Mouse (Mus musculus) adrenal gland (tissue): ENCODE data around the gene Krtdap.
"Not testable (repeated sequence)": the region's sequence is repeated elsewhere in the genome, so short reads cannot be mapped to it uniquely, and the experiment has no call there.

Source experiments
- intact Hi-C: fragments of 180-260 bp; cut with DNase I; formaldehyde crosslinking; loops from one replicate; pipeline ENCODE4 v1.15.1; 2025

The Krtdap gene

DNA sequence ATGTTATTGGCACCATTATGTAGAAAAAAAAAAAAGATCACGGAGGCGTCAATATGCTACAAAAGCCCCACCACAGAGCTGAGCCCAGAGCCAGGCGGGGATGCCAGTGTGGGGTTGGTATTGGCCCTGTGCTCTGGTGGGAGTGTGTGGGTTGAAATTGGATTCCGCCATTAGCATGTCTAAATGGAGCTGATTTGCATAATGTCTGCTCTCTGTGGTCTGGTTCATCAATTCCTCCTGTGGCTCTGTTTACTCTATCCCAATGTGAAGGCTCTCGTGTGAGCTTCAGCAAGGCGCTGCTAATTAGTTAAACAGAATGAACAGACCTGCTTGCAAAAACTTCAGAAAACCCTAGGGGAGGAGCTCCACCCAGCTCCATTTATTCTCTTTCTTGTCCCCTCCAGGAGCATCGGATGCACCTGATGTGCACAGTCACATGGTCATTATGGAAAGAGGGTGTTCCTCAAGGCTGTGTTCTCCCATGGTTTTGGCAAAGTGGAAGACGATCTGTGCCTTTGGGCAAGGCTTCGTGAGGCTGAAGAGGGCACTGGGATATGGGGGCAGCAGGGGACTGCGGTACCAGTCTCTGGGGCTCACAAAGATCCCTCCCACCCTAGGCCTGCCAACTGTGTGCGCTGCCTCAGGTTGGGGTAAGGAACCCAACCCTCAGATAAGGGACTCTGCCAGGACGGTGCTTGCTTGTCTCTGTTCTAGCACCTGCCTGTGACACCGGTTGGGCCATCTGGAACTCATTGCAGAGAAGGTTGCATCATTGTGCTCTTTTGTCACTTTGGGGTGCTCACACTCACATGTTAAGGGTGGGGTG lies 1.8 kb upstream of the Krtdap start:
- intact Hi-C loops = no loop called here

DNA sequence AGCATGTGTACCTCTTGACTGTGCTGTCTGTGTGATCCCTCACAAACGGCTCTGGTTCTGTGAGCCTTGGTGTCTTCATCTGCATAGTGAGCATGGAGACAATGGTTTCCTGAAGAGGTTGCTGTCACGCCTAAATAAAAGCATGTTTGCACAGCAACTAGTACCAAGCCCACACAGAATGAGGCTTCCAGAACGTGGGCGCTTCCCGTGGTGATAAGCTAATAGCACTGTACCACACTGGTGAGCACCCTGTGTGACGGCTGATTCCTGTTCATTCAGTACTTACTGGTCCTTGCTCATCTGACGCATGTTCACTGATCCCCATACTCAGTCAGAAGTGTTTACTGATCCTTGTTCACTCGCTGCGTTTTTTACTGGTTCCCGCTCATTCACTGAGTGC lies 2.4 kb downstream of the Krtdap start:
- intact Hi-C loops = no loop called here

GRCm38 (mm10) chr7:30791921-30792320 lies 4.2 kb downstream of the Krtdap start:
- intact Hi-C loops = no loop called here

- intact Hi-C loops = no loop called here
Observed at GRCm38 (mm10) chr7:30794921-30795320, 7.2 kb downstream of the Krtdap start.

- intact Hi-C loops = no loop called here
Observed at GRCm38 (mm10) chr7:30796790-30797189, 9.1 kb downstream of the Krtdap start.

DNA sequence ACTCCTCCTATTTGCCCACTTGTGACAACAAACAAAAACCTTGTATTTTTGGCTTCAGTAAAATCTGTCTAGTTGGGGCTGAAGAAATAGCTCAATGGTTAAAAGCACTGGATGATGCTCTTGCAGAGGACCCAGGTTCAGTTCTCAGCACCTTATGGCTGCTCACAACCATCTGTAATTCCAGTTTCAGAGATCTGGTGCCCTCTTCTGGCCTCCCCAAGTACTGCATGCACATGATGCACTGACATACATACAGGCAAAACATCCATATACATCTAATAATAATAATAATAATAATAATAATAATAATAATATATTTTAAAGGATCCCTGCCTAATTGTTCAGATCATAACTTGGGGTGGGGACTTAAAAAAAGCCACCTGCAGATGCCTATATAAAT lies 13.0 kb downstream of the Krtdap start:
- intact Hi-C loops = no loop called here

DNA sequence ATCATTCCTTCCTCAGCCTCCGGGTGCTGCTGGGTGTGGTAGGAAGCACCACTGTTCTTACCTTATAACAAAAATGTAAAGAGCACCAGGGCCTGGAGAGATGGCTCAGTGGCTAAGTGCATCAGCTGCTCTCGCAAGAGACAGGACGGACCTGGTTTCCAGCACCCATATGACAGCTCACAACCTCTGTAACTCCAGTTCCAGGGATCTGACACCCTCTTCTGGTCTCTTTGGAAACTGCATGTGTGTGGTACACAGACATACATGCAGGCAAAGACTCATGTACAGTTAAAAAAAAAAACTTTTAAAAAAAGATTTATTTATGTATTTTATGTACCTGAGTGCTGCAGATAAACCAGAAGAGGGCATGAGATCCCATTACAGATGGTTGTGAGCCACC lies 15.6 kb downstream of the Krtdap start:
- intact Hi-C loops = no loop called here

- intact Hi-C loops = no loop called here
Observed at GRCm38 (mm10) chr7:30804026-30804715, 16.5 kb downstream of the Krtdap start.

DNA sequence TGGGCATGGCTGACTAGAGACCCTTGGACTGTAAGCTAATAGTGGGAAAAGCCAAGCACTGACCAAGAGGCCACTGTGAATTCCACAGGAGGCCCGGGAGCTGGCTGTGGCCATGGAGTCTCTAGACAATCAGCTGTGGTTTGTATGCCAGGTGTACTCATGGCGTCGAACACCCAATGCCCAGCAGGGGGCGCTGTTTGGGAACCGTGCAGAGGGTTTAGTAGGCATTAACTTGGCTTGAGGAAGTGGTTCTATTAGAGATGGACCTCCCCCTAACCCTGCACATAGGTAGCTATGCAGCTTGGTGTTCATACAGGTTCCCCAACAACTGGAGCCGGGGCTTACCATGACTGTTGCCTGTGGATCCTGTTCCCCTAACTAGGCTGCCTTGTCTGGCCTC lies 18.2 kb downstream of the Krtdap start:
- intact Hi-C loops = loop anchor here (2.0 kb wide), 1 partner anchor 53 kb away; no protein-coding TSS in a partner anchor

GRCm38 (mm10) chr7:30810319-30810718 lies 22.6 kb downstream of the Krtdap start:
- intact Hi-C loops = no loop called here

GRCm38 (mm10) chr7:30811757-30812290 lies 24.1 kb downstream of the Krtdap start:
- intact Hi-C loops = no loop called here

- intact Hi-C loops = no loop called here
Observed at GRCm38 (mm10) chr7:30812291-30812807, 24.7 kb downstream of the Krtdap start.

GRCm38 (mm10) chr7:30820131-30820530 lies 32.4 kb downstream of the Krtdap start:
- intact Hi-C loops = no loop called here

DNA sequence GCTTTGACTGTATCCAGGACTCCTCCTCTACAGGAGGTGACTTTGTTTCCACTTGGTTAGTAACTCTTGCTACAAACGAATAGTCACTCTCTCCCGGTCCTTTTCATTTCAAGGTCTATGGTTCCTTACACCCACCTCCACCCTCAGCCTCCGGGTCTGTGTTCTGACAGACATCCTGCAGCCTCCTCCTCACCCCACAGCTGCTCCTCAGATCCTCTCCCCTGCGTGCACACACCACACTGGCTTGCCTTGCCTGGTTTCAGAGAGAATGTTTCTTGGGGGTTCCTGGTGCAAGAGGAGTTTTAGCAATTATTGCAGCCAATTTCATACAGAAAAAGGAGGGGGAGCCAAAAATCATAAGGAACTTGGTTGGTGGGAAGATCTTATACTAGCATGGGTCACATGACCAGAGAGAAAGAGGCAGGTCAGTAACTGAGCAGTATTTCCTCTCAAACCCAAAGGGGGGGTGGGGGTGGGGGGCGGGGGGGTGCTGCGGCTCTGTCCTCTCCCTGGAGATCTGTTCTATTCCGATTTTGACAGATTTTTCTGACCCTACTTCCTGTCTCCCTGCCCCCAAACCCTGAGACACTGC lies 33.3 kb downstream of the Krtdap start:
- intact Hi-C loops = no loop called here

DNA sequence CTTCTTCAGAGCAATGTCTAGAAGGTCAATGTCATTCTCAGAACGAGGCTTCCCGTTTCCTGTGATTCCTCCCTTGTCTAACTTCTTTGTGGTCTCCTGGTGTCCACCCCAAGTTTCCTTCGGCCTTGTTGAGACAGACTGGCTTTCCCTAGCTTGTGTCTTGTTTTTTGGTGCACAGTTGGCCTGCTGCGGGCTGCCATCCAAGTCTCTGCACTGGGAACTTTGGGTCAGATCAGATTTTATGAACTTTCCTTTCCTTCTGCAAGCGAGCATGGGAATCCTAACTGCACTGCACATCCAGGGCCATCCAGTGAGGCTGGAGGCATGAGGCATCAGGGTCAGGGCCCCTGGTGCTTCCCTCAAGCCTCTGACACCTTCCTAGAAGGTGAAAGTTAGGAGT lies 33.8 kb downstream of the Krtdap start:
- intact Hi-C loops = no loop called here

GRCm38 (mm10) chr7:30823675-30824074 lies 36.0 kb downstream of the Krtdap start, which contains the start of gene Ffar2:
Ffar2 (minus strand) TSS chr7:30823775.
- intact Hi-C loops = no loop called here

DNA sequence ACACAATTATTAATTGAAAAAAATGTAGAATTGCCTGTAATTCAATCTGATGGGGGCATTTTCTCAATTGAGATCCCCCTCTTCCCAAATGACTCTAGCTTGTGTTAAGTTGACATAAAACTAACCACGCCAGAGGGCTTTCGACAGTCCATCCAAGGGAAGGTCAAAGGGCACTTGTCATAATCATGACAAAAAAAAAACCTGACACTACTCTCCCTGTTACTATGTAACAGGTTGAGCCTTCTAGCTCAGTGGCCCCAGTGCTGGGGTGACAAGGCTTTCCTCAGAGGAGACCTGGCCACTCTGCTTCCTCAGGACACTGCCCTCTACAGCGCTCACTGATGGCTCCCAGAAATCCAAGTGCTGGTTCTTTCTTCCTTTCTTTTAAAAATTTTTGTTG lies 36.6 kb downstream of the Krtdap start:
- intact Hi-C loops = no loop called here

GRCm38 (mm10) chr7:30826660-30827059 lies 39.0 kb downstream of the Krtdap start:
- intact Hi-C loops = no loop called here

DNA sequence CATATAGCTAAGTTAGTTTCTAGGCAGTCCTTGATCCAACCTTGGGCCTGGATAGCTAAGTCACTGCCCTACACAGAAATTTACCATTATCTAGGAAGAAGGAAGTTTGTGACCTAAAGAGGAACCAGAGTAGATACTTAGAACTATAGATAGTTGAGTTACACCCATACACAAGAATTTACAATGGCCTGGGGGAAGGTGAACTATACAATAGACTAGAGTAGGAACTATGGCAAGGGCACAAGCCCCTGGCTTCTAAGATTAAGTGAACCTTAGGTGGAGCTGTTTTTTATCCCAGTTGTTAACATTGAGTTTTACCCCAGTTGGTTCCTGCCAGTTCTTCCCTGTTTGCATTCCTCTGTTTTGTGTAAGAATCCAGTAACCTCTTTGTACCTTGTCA lies 41.2 kb downstream of the Krtdap start:
- intact Hi-C loops = not testable (repeated sequence)

- intact Hi-C loops = no loop called here
Observed at GRCm38 (mm10) chr7:30829428-30829827, 41.7 kb downstream of the Krtdap start.

- intact Hi-C loops = no loop called here
Observed at GRCm38 (mm10) chr7:30832261-30832660, 44.6 kb downstream of the Krtdap start.

DNA sequence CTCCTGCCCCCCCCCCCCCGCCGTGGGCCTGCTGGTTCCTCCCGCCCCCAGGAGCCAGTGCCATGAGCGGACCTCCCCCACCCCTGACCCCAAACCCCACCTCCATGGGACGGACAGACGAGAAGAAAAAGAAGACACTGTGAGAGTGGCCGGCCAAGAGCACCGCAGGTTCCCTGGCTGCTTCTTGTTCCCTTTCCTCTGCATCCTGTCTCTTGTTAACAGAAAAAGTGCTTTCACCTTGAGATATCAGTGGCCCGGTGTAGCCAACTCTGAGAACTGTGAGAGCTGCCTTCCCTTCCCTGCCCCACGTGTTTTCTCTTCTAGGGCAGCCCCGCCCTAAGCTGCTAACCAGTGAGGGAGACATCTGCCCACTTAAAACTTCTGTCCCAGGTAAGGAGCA lies 45.0 kb downstream of the Krtdap start:
- intact Hi-C loops = not testable (repeated sequence)
